Mouse (Mus musculus): Measurements from ENCODE around the gene Nolc1. TPM values are rescaled to one million over a fixed set of nuclear protein-coding genes. Genes with fewer than 3 reads are reported as not detected.

Nolc1 gene
- total and polyA plus RNA-seq, 3 experiments = 88.0 to 333 (median 96.0) TPM

- H3K79me2 ChIP-seq (replicated peaks; ENCODE audit: control insufficient read depth, extremely low read depth, insufficient read depth, poor library complexity, severe bottlenecking) = peaks cover 21% of the 10 kb centered on the region
- dilution Hi-C loops (cut with MboI; ENCODE audit: extremely low pct_ligation_motif_present, extremely low pct_unique_long_range_greater_than_20kb, low sequenced_read_pairs) (no loop called here), in situ Hi-C loops (cut with MboI; ENCODE audit: low pct_ligation_motif_present, low pct_unique_long_range_greater_than_20kb, low sequenced_read_pairs) (no loop called here)
- TF ChIP-seq USF2 (conservative IDR thresholded peaks at IDR 0.05; ENCODE audit: low read depth, low read length) = no peak
- TF ChIP-seq MAFK (IDR thresholded peaks at IDR 0.05; ENCODE audit: insufficient replicate concordance, low read length) = no peak
- no peak for TF ChIP-seq SIN3A (IDR thresholded peaks at IDR 0.05; ENCODE audit: low read length)
- no peak for TF ChIP-seq CHD2 (IDR thresholded peaks at IDR 0.05; ENCODE audit: low read length)
- TF ChIP-seq POLR2A (IDR thresholded peaks at IDR 0.05; ENCODE audit: low read depth, low read length) = no peak
- TF ChIP-seq MEF2A (IDR thresholded peaks at IDR 0.05; ENCODE audit: borderline replicate concordance, low read depth, low read length) = no peak
- TF ChIP-seq ZKSCAN1 (IDR thresholded peaks at IDR 0.05; ENCODE audit: borderline replicate concordance, low read depth, low read length) = no peak
- no peak for TF ChIP-seq MAX (IDR thresholded peaks at IDR 0.05; ENCODE audit: low read length)
- TF ChIP-seq MYC (IDR thresholded peaks at IDR 0.05; ENCODE audit: low read depth, low read length) = no peak
- no peak for TF ChIP-seq BHLHE40 (IDR thresholded peaks at IDR 0.05; ENCODE audit: low read depth, low read length)
- no peak overlapping the region for H3K4me3 ChIP-seq (replicated peaks in 1 of 3; ENCODE audit: low read depth in 2 of 3, low read length in 2 of 3, poor library complexity in 1 of 3)
- no peaks in the 10 kb centered on the region for H3K9me3 ChIP-seq (replicated peaks; ENCODE audit: low read length)
- H3K4me2 ChIP-seq (ENCODE audit: insufficient read depth, low read depth, poor library complexity, severe bottlenecking) = no peak overlapping the region
- H3K27me3 ChIP-seq (replicated peaks) = peaks cover 26% of the 10 kb centered on the region
- H3K36me3 ChIP-seq (replicated peaks in 1 of 2; ENCODE audit: control insufficient read depth in 1 of 2, insufficient read depth in 1 of 2, low read length in 1 of 2) = no peaks in the 10 kb centered on the region
- H3K4me1 ChIP-seq (ENCODE audit: control insufficient read depth in 1 of 2, insufficient read depth in 2 of 2) = peaks cover under 1 to 26% of the 10 kb centered on the region in 2 experiments; a peak in 3 of 4 replicates
- no peak overlapping the region for H3K9ac ChIP-seq (ENCODE audit: insufficient read depth, low read depth)
- no peak overlapping the region for H3K27ac ChIP-seq (ENCODE audit: insufficient read depth, low read depth)
- DNase-seq (ENCODE audit: extremely low read depth) = no peak
These were observed 28.2 kb upstream of the Nolc1 start for GRCm38 (mm10) chr19:46047426-46047825.

- no peak overlapping the region for H3K4me2 ChIP-seq (ENCODE audit: insufficient read depth, low read depth, poor library complexity, severe bottlenecking)
- dilution Hi-C loops (cut with MboI; ENCODE audit: extremely low pct_ligation_motif_present, extremely low pct_unique_long_range_greater_than_20kb, low sequenced_read_pairs) = no loop called here
These were observed 26.5 kb upstream of the Nolc1 start for GRCm38 (mm10) chr19:46049129-46049528.

GRCm38 (mm10) chr19:46050462-46050861 is 25.2 kb upstream of the Nolc1 start:
- no peak for DNase-seq (ENCODE audit: extremely low read depth)
- dilution Hi-C loops (cut with MboI; ENCODE audit: extremely low pct_ligation_motif_present, extremely low pct_unique_long_range_greater_than_20kb, low sequenced_read_pairs) (no loop called here), in situ Hi-C loops (cut with MboI; ENCODE audit: low pct_ligation_motif_present, low pct_unique_long_range_greater_than_20kb, low sequenced_read_pairs) (no loop called here)
- Histone ChIP-seq H3K27me3 (replicated peaks) (peaks cover 23% of the 10 kb centered on the region), H3K9ac (ENCODE audit: insufficient read depth, low read depth) (no peak overlapping the region), H3K4me3 (replicated peaks in 1 of 3; ENCODE audit: low read depth in 2 of 3, low read length in 2 of 3, poor library complexity in 1 of 3) (no peak overlapping the region), H3K9me3 (replicated peaks; ENCODE audit: low read length) (no peaks in the 10 kb centered on the region), H3K4me2 (ENCODE audit: insufficient read depth, low read depth, poor library complexity, severe bottlenecking) (no peak overlapping the region), H3K79me2 (replicated peaks; ENCODE audit: control insufficient read depth, extremely low read depth, insufficient read depth, poor library complexity, severe bottlenecking) (no peaks in the 10 kb centered on the region), H3K27ac (ENCODE audit: insufficient read depth, low read depth) (no peak overlapping the region), H3K36me3 (replicated peaks in 1 of 2; ENCODE audit: control insufficient read depth in 1 of 2, insufficient read depth in 1 of 2, low read length in 1 of 2) (no peaks in the 10 kb centered on the region), H3K4me1 (ENCODE audit: control insufficient read depth in 1 of 2, insufficient read depth in 2 of 2) (peaks cover 0 to 17% of the 10 kb centered on the region in 2 experiments; a peak in 2 of 4 replicates)
- no peak for TF ChIP-seq MYC (IDR thresholded peaks at IDR 0.05; ENCODE audit: low read depth, low read length)
- TF ChIP-seq ZC3H11A (IDR thresholded peaks at IDR 0.05; ENCODE audit: low read depth, low read length) = no peak
- no peak for TF ChIP-seq IRF4 (IDR thresholded peaks at IDR 0.05; ENCODE audit: low read depth, low read length)
- TF ChIP-seq RCOR1 (conservative IDR thresholded peaks at IDR 0.05; ENCODE audit: low read depth, low read length) = no peak
- TF ChIP-seq MAX (IDR thresholded peaks at IDR 0.05; ENCODE audit: low read length) = no peak
- no peak for TF ChIP-seq E2F4 (IDR thresholded peaks at IDR 0.05; ENCODE audit: insufficient replicate concordance, low read depth, low read length)
- no peak for TF ChIP-seq ZNF384 (IDR thresholded peaks at IDR 0.05; ENCODE audit: low read depth, low read length)
- TF ChIP-seq SMC3 (IDR thresholded peaks at IDR 0.05; ENCODE audit: low read depth, low read length) = no peak
- TF ChIP-seq POLR2AphosphoS2 (IDR thresholded peaks at IDR 0.05; ENCODE audit: low read depth, low read length) = no peak
- no peak for TF ChIP-seq ZKSCAN1 (IDR thresholded peaks at IDR 0.05; ENCODE audit: borderline replicate concordance, low read depth, low read length)
- TF ChIP-seq NRF1 (IDR thresholded peaks at IDR 0.05; ENCODE audit: low read depth, low read length) = no peak
- no peak for TF ChIP-seq MEF2A (IDR thresholded peaks at IDR 0.05; ENCODE audit: borderline replicate concordance, low read depth, low read length)
- TF ChIP-seq TCF12 (IDR thresholded peaks at IDR 0.05; ENCODE audit: low read depth, low read length) = no peak
- no peak for TF ChIP-seq EP300 (IDR thresholded peaks at IDR 0.05; ENCODE audit: low read length)

More at GRCm38 (mm10) chr19:46049129-46049528, 26.5 kb upstream of the Nolc1 start:
- Histone ChIP-seq H3K27ac (ENCODE audit: insufficient read depth, low read depth) (no peak overlapping the region), H3K36me3 (replicated peaks in 1 of 2; ENCODE audit: control insufficient read depth in 1 of 2, insufficient read depth in 1 of 2, low read length in 1 of 2) (no peaks in the 10 kb centered on the region), H3K9me3 (replicated peaks; ENCODE audit: low read length) (no peaks in the 10 kb centered on the region), H3K4me3 (replicated peaks in 1 of 3; ENCODE audit: low read depth in 2 of 3, low read length in 2 of 3, poor library complexity in 1 of 3) (no peak overlapping the region), H3K27me3 (replicated peaks) (peaks cover 26% of the 10 kb centered on the region), H3K9ac (ENCODE audit: insufficient read depth, low read depth) (no peak overlapping the region), H3K79me2 (replicated peaks; ENCODE audit: control insufficient read depth, extremely low read depth, insufficient read depth, poor library complexity, severe bottlenecking) (peaks cover 5% of the 10 kb centered on the region), H3K4me1 (ENCODE audit: control insufficient read depth in 1 of 2, insufficient read depth in 2 of 2) (peaks cover 0 to 15% of the 10 kb centered on the region in 2 experiments; a peak in 2 of 4 replicates)
- no peak for DNase-seq (ENCODE audit: extremely low read depth)
- no peak for TF ChIP-seq RCOR1 (conservative IDR thresholded peaks at IDR 0.05; ENCODE audit: low read depth, low read length)
- no peak for TF ChIP-seq BHLHE40 (IDR thresholded peaks at IDR 0.05; ENCODE audit: low read depth, low read length)
- TF ChIP-seq POLR2AphosphoS2 (IDR thresholded peaks at IDR 0.05; ENCODE audit: low read depth, low read length) = no peak
- no peak for TF ChIP-seq CHD2 (IDR thresholded peaks at IDR 0.05; ENCODE audit: low read length)
- TF ChIP-seq ZC3H11A (IDR thresholded peaks at IDR 0.05; ENCODE audit: low read depth, low read length) = no peak
- no peak for TF ChIP-seq MXI1 (IDR thresholded peaks at IDR 0.05; ENCODE audit: low read depth, low read length)
- in situ Hi-C loops (cut with MboI; ENCODE audit: low pct_ligation_motif_present, low pct_unique_long_range_greater_than_20kb, low sequenced_read_pairs) = no loop called here

Data from CH12.LX (cell line).